ENCODE assay signal across 8 mouse cellular contexts in genomic region chr13:57269614-57270013, GRCm38 (mm10).
DNase-seq lines count a peak whose midpoint lies in the region; ATAC-seq lines count a peak whose summit lies in the region.

No protein-coding gene starts in this region.

- ATAC-seq in granulocyte monocyte progenitor cell, adult 5-6 weeks (replicated peaks; ENCODE audit: poor library complexity, severe bottlenecking) = peak; percentile 69
- ATAC-seq in megakaryocyte-erythroid progenitor cell, adult 5-6 weeks (replicated peaks; ENCODE audit: low FRiP score, low TSS enrichment, poor library complexity, severe bottlenecking) = peak; percentile 34; the same call in 1 of the 2 replicates

- DNase-seq in adrenal gland, adult 2 months = peak; percentile 29
- DNase-seq in adrenal gland, adult 8-10 months = no peak
- DNase-seq in 416B (ENCODE audit: low read depth) = peak; percentile 46
- peak; percentile 70 to 71 for DNase-seq in cerebellum, postnatal 14 days
- DNase-seq in kidney, postnatal 36 days = peak; percentile 14 to 61
- DNase-seq in thymus, postnatal 4 days = peak; percentile 48
